Mouse (Mus musculus) liver, embryonic 11.5 days (tissue): ENCODE results near the gene Cybrd1. TPM values are rescaled to one million over a fixed set of nuclear protein-coding genes. Genes with fewer than 3 reads are reported as not detected.

Experiments
- ATAC-seq: fragments of 200-750 bp; cut with Nextera tagmentation; replicated peaks from 2 replicates; pipeline ENCODE4 v1.8.0; 2017; ENCODE audit warnings: moderate number of reproducible peaks, mild to moderate bottlenecking, moderate TSS enrichment, moderate library complexity; ENCODE audit not compliant: low FRiP score
- DNase-seq: peaks from one replicate; pipeline ENCODE4 v3.0.0-alpha.2; 2017; ENCODE audit warnings: low spot score
- H3K27ac ChIP-seq: fragments of 300-500 bp; sonication (generic); 2 replicates; pipeline ENCODE4 v1.5.1; 2014; ENCODE audit warnings: mild to moderate bottlenecking, low read depth, low read length, control low read depth
- H3K27me3 ChIP-seq: fragments of 300-500 bp; sonication (generic); replicated peaks from 2 replicates; pipeline ENCODE4 v1.6.1; 2014; ENCODE audit warnings: low read length, mixed read lengths; ENCODE audit not compliant: control insufficient read depth, insufficient read depth
- H3K36me3 ChIP-seq: fragments of 300-500 bp; sonication (generic); 2 replicates; pipeline ENCODE4 v1.6.1; 2014; ENCODE audit warnings: mild to moderate bottlenecking, low read length, moderate library complexity, mixed read lengths; ENCODE audit not compliant: control insufficient read depth, insufficient read depth
- H3K4me1 ChIP-seq: fragments of 300-500 bp; sonication (generic); replicated peaks from 2 replicates; pipeline ENCODE4 v1.6.1; 2014; ENCODE audit warnings: low read length, mixed read lengths; ENCODE audit not compliant: control insufficient read depth, insufficient read depth
- H3K4me2 ChIP-seq: fragments of 300-500 bp; sonication (generic); 2 replicates; pipeline ENCODE4 v1.6.1; 2014; ENCODE audit warnings: mild to moderate bottlenecking, control low read depth, moderate library complexity
- H3K4me3 ChIP-seq: fragments of 300-500 bp; sonication (generic); 2 replicates; pipeline ENCODE4 v1.5.1; 2014; ENCODE audit warnings: low read depth, low read length, control low read depth
- H3K9ac ChIP-seq: fragments of 300-500 bp; sonication (generic); 2 replicates; pipeline ENCODE4 v1.6.1; 2014; ENCODE audit warnings: low read depth, low read length, control low read depth
- H3K9me3 ChIP-seq: fragments of 300-500 bp; sonication (generic); 2 replicates; pipeline ENCODE4 v1.6.1; 2016; ENCODE audit warnings: low read length, inconsistent platforms, mixed read lengths; ENCODE audit not compliant: control insufficient read depth
- WGBS: fragments of 180-500 bp; shearing (Covaris S2); extraction: QIAGEN DNeasy Blood & Tissue Kit; methylation state at CpG from one replicate; pipeline ENCODE4 v1.1.7; 2014; 5-methylcytosine and 5-hydroxymethylcytosine counted together
- polyA plus RNA-seq: library from polyadenylated mRNA; unstranded; fragments of >200 nt; fragmentation: Nextera tagmentation; extraction: Ambion mirVana; gene quantifications from 2 replicates; pipeline ENCODE4 v1.2.1, GENCODE M21; 2014

The Cybrd1 gene
- polyA plus RNA-seq, 1 experiment from 2014 or later, result 0.84 TPM

- WGBS, result 66% methylated on average over 9 of the region's 9 CpGs
- DNase-seq (no peak), ATAC-seq (peak; percentile 81)
- no peaks in the 10 kb centered on the region for H3K36me3 ChIP-seq
- H3K9ac ChIP-seq, result 0 out of 2 replicates have a peak overlapping the region, but pooled peaks have one; percentile 22
- H3K4me1 ChIP-seq, result peaks cover 4% of the 10 kb centered on the region; the same call in 1 of the 2 replicates
- H3K4me2 ChIP-seq, result no peak overlapping the region
- H3K4me3 ChIP-seq, result no peak overlapping the region
- H3K27ac ChIP-seq, result no peak overlapping the region
- no peaks in the 10 kb centered on the region for H3K9me3 ChIP-seq
- H3K27me3 ChIP-seq, result no peaks in the 10 kb centered on the region
These were observed 16.4 kb downstream of the Cybrd1 start for GRCm38 (mm10) chr2:71134041-71134505.

GRCm38 (mm10) chr2:71134836-71135235 lies 17.1 kb downstream of the Cybrd1 start:
- H3K36me3 ChIP-seq, result no peaks in the 10 kb centered on the region
- H3K4me2 ChIP-seq, result no peak overlapping the region
- H3K9me3 ChIP-seq, result no peaks in the 10 kb centered on the region
- H3K27ac ChIP-seq, result no peak overlapping the region
- H3K4me3 ChIP-seq, result no peak overlapping the region
- no peak for ATAC-seq
- WGBS, result 68% methylated on average over 5 of the region's 5 CpGs
- no peaks in the 10 kb centered on the region for H3K27me3 ChIP-seq
- H3K9ac ChIP-seq, result no peak overlapping the region
- DNase-seq, result no peak
- H3K4me1 ChIP-seq, result peaks cover 4% of the 10 kb centered on the region; the same call in 1 of the 2 replicates

GRCm38 (mm10) chr2:71140622-71141021 lies 22.9 kb downstream of the Cybrd1 start:
- WGBS, result 65% methylated on average over 4 of the region's 4 CpGs
- H3K4me2 ChIP-seq, result no peak overlapping the region
- no peak overlapping the region for H3K4me3 ChIP-seq
- H3K9ac ChIP-seq, result no peak overlapping the region
- H3K9me3 ChIP-seq, result no peaks in the 10 kb centered on the region
- H3K4me1 ChIP-seq, result no peaks in the 10 kb centered on the region
- ATAC-seq (no peak), DNase-seq (no peak)
- H3K27me3 ChIP-seq, result no peaks in the 10 kb centered on the region
- H3K36me3 ChIP-seq, result no peaks in the 10 kb centered on the region
- H3K27ac ChIP-seq, result no peak overlapping the region

GRCm38 (mm10) chr2:71142410-71142809 lies 24.7 kb downstream of the Cybrd1 start:
- ATAC-seq (no peak), DNase-seq (no peak)
- H3K36me3 ChIP-seq, result no peaks in the 10 kb centered on the region
- H3K27ac ChIP-seq, result no peak overlapping the region
- no peaks in the 10 kb centered on the region for H3K27me3 ChIP-seq
- H3K9me3 ChIP-seq, result no peaks in the 10 kb centered on the region
- H3K9ac ChIP-seq, result no peak overlapping the region
- H3K4me2 ChIP-seq, result no peak overlapping the region
- 43% methylated on average over 7 of the region's 7 CpGs for WGBS
- no peak overlapping the region for H3K4me3 ChIP-seq
- H3K4me1 ChIP-seq, result peaks cover 4% of the 10 kb centered on the region; the same call in 1 of the 2 replicates

- WGBS, result 80% methylated on average over 4 of the region's 4 CpGs
- Histone ChIP-seq H3K9ac (no peak overlapping the region), H3K36me3 (no peaks in the 10 kb centered on the region), H3K4me2 (no peak overlapping the region), H3K27ac (peak overlapping the region; percentile 82), H3K9me3 (no peaks in the 10 kb centered on the region), H3K4me1 (peaks cover 9% of the 10 kb centered on the region; the same call in 1 of the 2 replicates), H3K4me3 (no peak overlapping the region), H3K27me3 (no peaks in the 10 kb centered on the region)
- DNase-seq (no peak), ATAC-seq (no peak)
These were observed 28.1 kb downstream of the Cybrd1 start for GRCm38 (mm10) chr2:71145853-71146252.

GRCm38 (mm10) chr2:71146266-71146665 lies 28.5 kb downstream of the Cybrd1 start:
- Histone ChIP-seq H3K27ac (peak overlapping the region; percentile 82; the same call in 1 of the 2 replicates), H3K9ac (no peak overlapping the region)
- 24% methylated on average over 3 of the region's 3 CpGs for WGBS

GRCm38 (mm10) chr2:71147816-71148215 lies 30.1 kb downstream of the Cybrd1 start:
- no peaks in the 10 kb centered on the region for H3K36me3 ChIP-seq
- DNase-seq (no peak), ATAC-seq (no peak)
- H3K4me1 ChIP-seq, result peaks cover 9% of the 10 kb centered on the region; the same call in 1 of the 2 replicates
- H3K4me3 ChIP-seq, result no peak overlapping the region
- H3K9me3 ChIP-seq, result no peaks in the 10 kb centered on the region
- no peaks in the 10 kb centered on the region for H3K27me3 ChIP-seq
- no peak overlapping the region for H3K9ac ChIP-seq
- WGBS, result 58% methylated on average over 6 of the region's 6 CpGs
- no peak overlapping the region for H3K4me2 ChIP-seq
- no peak overlapping the region for H3K27ac ChIP-seq

More at GRCm38 (mm10) chr2:71146266-71146665, 28.5 kb downstream of the Cybrd1 start:
- Histone ChIP-seq H3K36me3 (no peaks in the 10 kb centered on the region), H3K4me3 (no peak overlapping the region), H3K4me1 (peaks cover 9% of the 10 kb centered on the region; the same call in 1 of the 2 replicates), H3K9me3 (no peaks in the 10 kb centered on the region), H3K4me2 (no peak overlapping the region), H3K27me3 (no peaks in the 10 kb centered on the region)
- DNase-seq (no peak), ATAC-seq (peak; percentile 75)

- no peak overlapping the region for H3K4me2 ChIP-seq
- H3K4me1 ChIP-seq, result peaks cover 7% of the 10 kb centered on the region; the same call in 1 of the 2 replicates
- H3K36me3 ChIP-seq, result no peaks in the 10 kb centered on the region
- H3K27ac ChIP-seq, result no peak overlapping the region
- no peaks in the 10 kb centered on the region for H3K27me3 ChIP-seq
- no peak overlapping the region for H3K9ac ChIP-seq
- ATAC-seq (no peak), DNase-seq (no peak)
- WGBS, result 79% methylated on average over 4 of the region's 4 CpGs
- H3K9me3 ChIP-seq, result no peaks in the 10 kb centered on the region
- no peak overlapping the region for H3K4me3 ChIP-seq
These were observed 34.4 kb downstream of the Cybrd1 start for GRCm38 (mm10) chr2:71152170-71152569.

- Histone ChIP-seq H3K36me3 (no peaks in the 10 kb centered on the region), H3K4me1 (peaks cover 4% of the 10 kb centered on the region), H3K4me2 (no peak overlapping the region), H3K27ac (no peak overlapping the region), H3K9me3 (no peaks in the 10 kb centered on the region), H3K9ac (no peak overlapping the region), H3K27me3 (no peaks in the 10 kb centered on the region), H3K4me3 (no peak overlapping the region)
- peak; percentile 86 for DNase-seq
- 9% methylated on average over 8 of the region's 8 CpGs for WGBS
- peak; percentile 67 for ATAC-seq
These were observed 37.8 kb downstream of the Cybrd1 start for GRCm38 (mm10) chr2:71155486-71155885.
